Mouse (Mus musculus): ENCODE measurements around the gene Nrap. TPM values are rescaled to one million over a fixed set of nuclear protein-coding genes. Genes with fewer than 3 reads are reported as not detected.
"Not testable (repeated sequence)": the region's sequence is repeated elsewhere in the genome, so short reads cannot be mapped to it uniquely, and the experiment has no call there.

The Nrap gene
- 0.13 TPM in 1 of 2 replicates, not detected in the other for total RNA-seq (2014; fragmentation: Nextera tagmentation)
- total RNA-seq (2017) = 0.09 and 0.15 TPM in 2 replicates

GRCm38 (mm10) chr19:56389879-56390278 is at the start of gene Nrap:
Gene Nrap, minus strand, starts transcription at chr19:56390037.
- ATAC-seq (replicated peaks; ENCODE audit: low FRiP score, low TSS enrichment, poor library complexity, severe bottlenecking) = no peak

- ATAC-seq (replicated peaks; ENCODE audit: low FRiP score, low TSS enrichment, poor library complexity, severe bottlenecking) = peak; percentile 86
Observed at GRCm38 (mm10) chr19:56439072-56439434, 49.2 kb upstream of the Nrap start.

- peak; percentile 20; the same call in 1 of the 2 replicates for ATAC-seq (replicated peaks; ENCODE audit: low FRiP score, low TSS enrichment, poor library complexity, severe bottlenecking)
Observed at GRCm38 (mm10) chr19:56438357-56439071, 48.7 kb upstream of the Nrap start.

- no peak for ATAC-seq (replicated peaks; ENCODE audit: low FRiP score, low TSS enrichment, poor library complexity, severe bottlenecking)
Observed at GRCm38 (mm10) chr19:56436380-56436779, 46.5 kb upstream of the Nrap start.

DNA sequence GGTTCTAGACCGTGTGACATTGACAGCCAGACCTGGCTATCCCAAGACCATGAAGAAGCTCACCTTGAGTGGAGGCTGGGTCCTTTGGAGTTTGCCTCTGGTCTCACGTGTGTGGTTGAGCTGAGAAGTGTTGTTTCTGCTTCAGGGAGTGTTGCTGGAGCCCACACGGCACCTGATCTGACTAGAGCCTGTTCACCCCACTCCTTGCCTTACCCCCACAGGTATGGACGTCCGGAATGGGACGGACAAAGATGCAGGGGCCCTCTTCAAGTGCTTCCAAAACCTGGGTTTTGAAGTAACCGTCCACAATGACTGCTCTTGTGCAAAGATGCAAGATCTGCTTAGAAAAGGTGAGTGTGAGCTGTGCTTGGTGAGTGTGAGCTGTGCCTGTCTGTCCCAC is 43.7 kb upstream of the Nrap start:
- ATAC-seq (replicated peaks; ENCODE audit: low FRiP score, low TSS enrichment, poor library complexity, severe bottlenecking) = no peak

DNA sequence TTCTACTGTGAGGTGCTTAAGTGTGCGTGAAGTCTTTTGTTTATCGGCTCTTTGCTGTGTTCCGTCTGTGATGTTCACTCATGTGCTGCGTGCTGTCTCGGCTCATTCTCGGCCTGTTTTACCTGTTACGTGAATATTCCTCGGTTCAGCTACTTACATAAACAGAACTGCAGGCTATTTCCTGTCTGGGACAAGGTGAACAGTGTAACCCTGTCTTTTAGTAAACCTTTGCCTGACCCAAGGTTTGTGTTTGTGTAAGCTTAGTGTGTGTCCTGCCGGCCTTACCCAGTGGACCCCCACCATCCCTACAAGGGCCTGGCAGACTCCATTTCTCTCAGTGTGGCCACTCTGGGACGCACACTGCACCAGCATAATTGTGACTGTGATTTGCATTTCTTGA is 42.9 kb upstream of the Nrap start:
- ATAC-seq (replicated peaks; ENCODE audit: low FRiP score, low TSS enrichment, poor library complexity, severe bottlenecking) = no peak

GRCm38 (mm10) chr19:56430369-56430768 is 40.5 kb upstream of the Nrap start:
- ATAC-seq (replicated peaks; ENCODE audit: low FRiP score, low TSS enrichment, poor library complexity, severe bottlenecking) = no peak

DNA sequence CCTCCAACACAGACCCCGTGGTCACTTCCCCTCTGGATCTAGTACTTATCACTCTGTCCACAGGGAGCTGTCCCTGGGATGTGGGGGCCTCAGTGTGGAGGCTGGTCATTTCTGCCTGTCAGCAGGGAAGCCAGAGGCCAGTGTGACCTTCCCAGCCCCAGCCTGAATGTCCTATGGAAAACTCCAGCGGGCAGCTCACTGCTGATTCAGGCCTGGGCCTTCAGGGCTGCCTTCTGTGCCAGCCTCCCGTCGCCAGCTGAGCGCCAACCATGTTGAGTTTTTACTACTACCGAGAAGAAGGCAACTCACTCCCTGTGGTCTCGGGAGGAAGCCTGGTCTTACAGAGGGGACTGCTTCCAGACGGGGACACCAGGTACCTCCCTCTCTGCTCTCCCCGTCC is 35.7 kb upstream of the Nrap start:
- ATAC-seq (replicated peaks; ENCODE audit: low FRiP score, low TSS enrichment, poor library complexity, severe bottlenecking) = no peak

DNA sequence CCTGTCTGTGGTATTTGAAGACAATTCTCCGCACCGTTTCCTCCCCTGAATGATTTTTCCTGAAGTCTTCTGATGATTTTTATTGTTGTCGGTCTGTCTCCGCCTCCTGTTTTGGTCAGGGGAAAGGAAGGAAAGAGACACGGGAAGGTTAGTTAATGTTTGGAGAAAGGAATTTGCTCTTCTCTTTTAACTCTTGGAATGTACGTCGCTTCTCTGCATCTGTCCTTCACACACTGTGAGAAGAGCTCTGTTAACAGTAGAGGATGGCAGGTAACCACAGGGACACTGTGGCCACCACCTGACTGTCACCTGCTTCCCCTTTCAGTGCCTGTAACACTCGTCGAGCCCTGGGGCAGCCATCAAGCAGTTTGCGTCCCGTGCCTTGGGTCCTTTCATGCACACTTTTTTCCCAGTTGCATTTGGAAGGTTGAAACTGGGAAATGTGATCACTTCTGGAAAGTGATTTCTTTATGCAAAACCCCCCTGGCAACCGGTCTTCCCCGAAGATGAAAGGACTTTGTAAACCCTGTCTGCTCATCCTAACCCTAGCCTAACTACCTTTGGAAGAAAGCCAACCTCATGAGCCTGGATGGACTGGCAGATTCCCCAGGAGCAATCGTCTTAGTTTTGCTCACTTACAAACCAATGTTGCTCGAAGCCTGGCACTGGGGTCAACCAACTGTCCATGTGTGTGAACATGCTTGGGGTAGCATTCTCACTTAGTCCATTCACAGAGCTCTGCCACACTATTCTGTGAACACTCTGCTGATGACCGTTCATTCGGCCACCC is 35.0 kb upstream of the Nrap start:
- ATAC-seq (replicated peaks; ENCODE audit: low FRiP score, low TSS enrichment, poor library complexity, severe bottlenecking) = no peak

GRCm38 (mm10) chr19:56423370-56423769 is 33.5 kb upstream of the Nrap start:
- ATAC-seq (replicated peaks; ENCODE audit: low FRiP score, low TSS enrichment, poor library complexity, severe bottlenecking) = no peak

DNA sequence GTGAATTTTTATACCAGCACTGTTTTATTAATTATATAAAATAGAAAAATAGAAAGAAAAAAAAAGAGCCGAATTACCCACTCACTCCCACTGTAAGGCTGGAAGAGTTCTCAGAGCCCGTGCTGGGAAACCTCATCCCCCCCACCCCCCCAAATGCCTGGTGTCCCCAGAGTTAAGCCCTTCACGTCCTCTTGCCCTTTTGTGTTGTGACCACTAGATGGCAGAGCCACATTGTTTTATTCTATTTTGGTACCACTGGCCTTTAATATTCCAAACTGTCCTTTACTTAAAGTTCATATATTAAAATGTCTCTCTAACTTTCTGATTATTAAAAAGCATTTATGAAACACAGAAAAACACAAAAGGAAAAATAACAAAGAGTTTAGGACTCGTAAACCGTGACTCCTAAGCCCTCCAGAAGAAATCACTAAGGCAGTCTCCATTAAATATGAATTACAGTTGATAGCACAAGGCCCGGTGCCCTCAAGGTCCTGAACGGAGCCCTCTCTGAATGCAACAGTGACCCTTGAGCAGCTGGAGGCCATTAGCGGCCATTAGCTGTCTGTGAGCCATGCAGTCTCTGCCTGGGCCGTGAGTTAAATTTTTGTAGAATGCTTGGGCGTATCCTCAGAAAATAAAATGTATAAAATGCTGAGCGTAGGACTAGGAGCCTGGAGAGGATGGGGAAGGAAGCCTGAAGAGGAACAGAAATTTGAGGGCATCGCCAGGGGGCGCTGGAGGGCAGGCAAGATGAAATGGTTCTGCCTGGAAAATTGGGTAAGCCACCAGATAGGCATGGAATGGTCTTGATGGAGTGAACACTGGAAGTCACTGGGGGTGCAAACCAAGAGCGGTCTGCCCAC is 32.9 kb upstream of the Nrap start:
- ATAC-seq (replicated peaks; ENCODE audit: low FRiP score, low TSS enrichment, poor library complexity, severe bottlenecking) = peak; percentile 39; the same call in 1 of the 2 replicates

DNA sequence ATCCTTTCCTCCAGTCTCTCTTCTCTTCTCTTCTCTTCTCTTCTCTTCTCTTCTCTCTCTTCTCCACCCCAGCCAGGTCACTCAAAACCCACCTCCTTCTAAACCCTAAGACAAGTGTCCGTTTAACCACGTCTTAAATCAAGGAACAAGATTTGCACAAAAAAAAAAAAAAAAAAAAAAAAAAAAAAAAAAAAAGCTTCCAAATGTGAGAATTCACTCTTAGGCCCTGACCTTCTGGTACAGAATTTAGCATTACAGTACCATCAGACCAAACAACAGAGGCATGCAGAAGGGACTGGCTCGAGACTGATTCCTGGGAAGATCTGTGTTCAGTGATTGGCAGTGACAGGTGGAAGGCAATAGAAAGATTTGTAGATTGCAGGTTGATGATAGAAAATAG is 30.5 kb upstream of the Nrap start:
- ATAC-seq (replicated peaks; ENCODE audit: low FRiP score, low TSS enrichment, poor library complexity, severe bottlenecking) = no peak

DNA sequence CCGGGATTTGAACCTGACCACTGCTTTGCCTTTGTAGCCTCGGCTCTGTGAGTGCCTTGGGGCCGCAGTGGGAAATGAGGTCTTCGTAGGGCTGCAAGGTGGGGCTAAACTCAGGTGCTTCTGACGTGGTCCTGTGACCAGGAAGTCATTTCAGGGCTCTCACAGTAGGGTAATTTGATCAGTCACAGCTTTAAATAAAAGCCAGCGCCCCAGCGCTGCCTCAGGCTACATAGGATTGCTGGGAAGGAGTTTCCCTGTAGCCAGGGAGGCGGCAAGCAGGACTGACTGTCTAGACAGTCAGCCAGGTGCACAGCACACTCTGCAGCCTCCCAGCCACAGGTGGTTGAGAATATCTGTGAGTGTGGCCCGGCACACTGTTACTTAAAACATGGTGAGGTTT is 29.6 kb upstream of the Nrap start:
- no peak for ATAC-seq (replicated peaks; ENCODE audit: low FRiP score, low TSS enrichment, poor library complexity, severe bottlenecking)

DNA sequence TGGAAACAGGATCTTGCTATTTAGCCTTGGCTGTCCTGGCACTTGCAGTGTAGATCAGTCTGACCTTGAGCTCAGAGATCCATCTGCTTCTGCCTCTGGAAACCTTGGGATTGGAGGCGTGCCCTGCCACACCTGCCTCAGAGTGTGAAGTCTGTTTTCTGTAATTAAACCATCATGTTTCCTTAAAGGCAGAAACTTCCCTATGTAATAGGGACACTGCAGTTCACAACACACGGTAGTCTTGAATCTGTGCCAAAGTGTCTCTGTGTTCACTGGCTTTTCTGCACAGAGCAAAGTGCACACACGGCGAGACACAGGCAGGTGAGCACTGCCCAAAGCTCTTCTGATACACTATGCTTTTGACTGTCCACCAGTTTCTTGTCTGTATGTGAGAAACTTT is 28.6 kb upstream of the Nrap start:
- no peak for ATAC-seq (replicated peaks; ENCODE audit: low FRiP score, low TSS enrichment, poor library complexity, severe bottlenecking)

DNA sequence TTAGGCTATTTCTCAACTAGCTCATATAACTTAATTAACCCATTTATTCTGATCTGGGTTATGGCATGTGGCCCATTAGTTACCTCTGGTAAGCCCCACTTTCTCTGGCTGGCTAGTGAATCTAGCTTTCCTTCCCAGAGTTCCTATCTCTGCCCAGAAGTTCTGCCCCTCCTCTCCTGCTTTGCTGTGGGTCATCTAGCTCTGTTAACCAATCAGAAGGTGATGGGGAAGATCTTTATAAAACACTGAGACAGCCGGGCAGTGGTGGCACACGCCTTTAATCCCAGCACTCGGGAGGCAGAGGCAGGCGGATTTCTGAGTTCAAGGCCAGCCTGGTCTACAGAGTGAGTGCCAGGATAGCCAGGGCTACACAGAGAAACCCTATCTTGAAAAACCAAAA is 20.0 kb upstream of the Nrap start:
- ATAC-seq (replicated peaks; ENCODE audit: low FRiP score, low TSS enrichment, poor library complexity, severe bottlenecking) = not testable (repeated sequence)

DNA sequence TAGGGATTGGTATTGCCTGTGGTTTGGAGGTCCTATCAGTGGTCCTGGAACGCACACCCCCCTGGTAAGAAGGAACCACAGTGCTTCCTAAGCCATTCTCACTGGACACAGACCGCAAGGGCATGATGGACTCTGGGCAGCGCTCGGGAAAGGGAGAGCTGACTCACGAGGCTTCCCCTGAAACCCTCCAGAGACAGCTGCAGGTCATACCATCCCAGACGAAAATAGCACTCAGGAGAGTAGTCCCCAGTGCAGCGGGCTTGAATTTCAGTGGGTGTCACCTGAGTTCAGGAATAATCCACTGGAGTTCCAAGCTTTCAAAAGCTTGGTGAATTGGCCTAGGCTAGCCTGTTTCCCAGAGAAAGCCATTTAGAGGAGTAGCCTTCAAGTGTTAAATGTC is 16.7 kb upstream of the Nrap start:
- no peak for ATAC-seq (replicated peaks; ENCODE audit: low FRiP score, low TSS enrichment, poor library complexity, severe bottlenecking)

GRCm38 (mm10) chr19:56405824-56406223 is 16.0 kb upstream of the Nrap start:
- no peak for ATAC-seq (replicated peaks; ENCODE audit: low FRiP score, low TSS enrichment, poor library complexity, severe bottlenecking)

GRCm38 (mm10) chr19:56401864-56402263 is 12.0 kb upstream of the Nrap start:
- no peak for ATAC-seq (replicated peaks; ENCODE audit: low FRiP score, low TSS enrichment, poor library complexity, severe bottlenecking)

GRCm38 (mm10) chr19:56400200-56400599 is 10.4 kb upstream of the Nrap start:
- peak; percentile 85 for ATAC-seq (replicated peaks; ENCODE audit: low FRiP score, low TSS enrichment, poor library complexity, severe bottlenecking)

- ATAC-seq (replicated peaks; ENCODE audit: low FRiP score, low TSS enrichment, poor library complexity, severe bottlenecking) = no peak
Observed at GRCm38 (mm10) chr19:56398528-56398795, 8.6 kb upstream of the Nrap start.

Measured in megakaryocyte-erythroid progenitor cell, adult 5-6 weeks (primary cell).